Mouse (Mus musculus): Measurements from ENCODE around the gene Tmem219.

The Tmem219 gene

DNA sequence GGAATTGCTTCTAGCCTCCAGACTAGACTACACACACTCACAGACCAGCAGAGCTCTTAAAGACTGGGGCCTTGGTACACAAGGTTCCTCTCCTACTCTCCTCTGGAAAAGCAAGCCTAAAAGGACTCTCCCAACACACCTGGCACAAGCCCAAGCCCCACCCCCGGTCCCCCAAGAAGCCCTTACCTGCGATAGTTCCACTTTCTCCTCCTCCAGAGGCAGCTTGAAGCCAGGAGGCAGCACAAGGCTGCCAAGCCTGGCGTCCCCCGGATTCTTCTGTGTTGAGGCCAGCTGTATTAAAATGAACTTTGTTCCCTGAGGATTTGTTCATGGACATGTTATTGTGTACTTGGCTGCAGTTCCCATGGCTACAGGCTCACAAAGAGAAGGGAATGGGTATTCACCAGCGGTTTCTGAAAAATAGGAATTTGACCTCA, at the start of gene Tmem219:
TSS of gene Tmem219 (minus strand) at position 294 of the 437 bp plus-strand sequence.
- no peaks in the 10 kb centered on the region for H3K9me3 ChIP-seq (ENCODE audit: low read length)
- H3K27me3 ChIP-seq (ENCODE audit: insufficient read depth, low read length) = peaks cover 4% of the 10 kb centered on the region
- H3K4me3 ChIP-seq (replicated peaks; ENCODE audit: low read length) = no peak within 1 kb of the TSS
- no peaks in the 10 kb centered on the region for H3K36me3 ChIP-seq (ENCODE audit: insufficient read depth, low read length)
- no peak for TF ChIP-seq POU5F1 (IDR thresholded peaks at IDR 0.05; ENCODE audit: borderline replicate concordance, low read length)
- TF ChIP-seq CTCF (conservative IDR thresholded peaks at IDR 0.05; ENCODE audit: low read length) = no peak
- no peak for TF ChIP-seq NANOG (IDR thresholded peaks at IDR 0.05; ENCODE audit: borderline replicate concordance, low read length)
- peaks cover 5% of the 10 kb centered on the region for H3K4me1 ChIP-seq (replicated peaks; ENCODE audit: low read depth, low read length)

DNA sequence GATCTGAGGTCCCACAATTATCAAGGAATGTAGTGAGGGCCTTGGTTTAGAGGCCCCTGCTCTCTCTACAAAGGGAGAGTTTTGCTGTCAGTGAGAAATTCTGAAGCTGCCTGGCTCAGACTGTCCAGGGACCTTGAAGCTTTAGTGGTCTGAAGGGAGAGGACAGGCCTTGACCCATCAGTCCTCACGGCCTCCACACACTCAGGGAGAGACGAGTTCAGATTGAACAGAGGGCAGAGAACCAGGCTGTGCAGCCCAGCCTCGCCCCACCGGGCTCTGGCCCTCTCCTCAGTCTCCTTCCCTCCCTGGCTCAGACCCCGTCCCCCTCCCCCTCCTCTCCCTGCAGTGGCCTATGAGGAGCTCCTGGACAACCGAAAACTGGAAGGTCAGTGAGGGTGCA, 44.6 kb upstream of the Tmem219 start:
- Histone ChIP-seq H3K27me3 (ENCODE audit: insufficient read depth, low read length) (peaks cover 11% of the 10 kb centered on the region), H3K36me3 (ENCODE audit: insufficient read depth, low read length) (no peaks in the 10 kb centered on the region), H3K4me1 (replicated peaks; ENCODE audit: low read depth, low read length) (peaks cover 29% of the 10 kb centered on the region), H3K9me3 (ENCODE audit: low read length) (no peaks in the 10 kb centered on the region), H3K4me3 (replicated peaks; ENCODE audit: low read length) (no peak overlapping the region)
- no peak for TF ChIP-seq CTCF (conservative IDR thresholded peaks at IDR 0.05; ENCODE audit: low read length)
- TF ChIP-seq POU5F1 (IDR thresholded peaks at IDR 0.05; ENCODE audit: borderline replicate concordance, low read length) = no peak
- TF ChIP-seq NANOG (IDR thresholded peaks at IDR 0.05; ENCODE audit: borderline replicate concordance, low read length) = no peak

DNA sequence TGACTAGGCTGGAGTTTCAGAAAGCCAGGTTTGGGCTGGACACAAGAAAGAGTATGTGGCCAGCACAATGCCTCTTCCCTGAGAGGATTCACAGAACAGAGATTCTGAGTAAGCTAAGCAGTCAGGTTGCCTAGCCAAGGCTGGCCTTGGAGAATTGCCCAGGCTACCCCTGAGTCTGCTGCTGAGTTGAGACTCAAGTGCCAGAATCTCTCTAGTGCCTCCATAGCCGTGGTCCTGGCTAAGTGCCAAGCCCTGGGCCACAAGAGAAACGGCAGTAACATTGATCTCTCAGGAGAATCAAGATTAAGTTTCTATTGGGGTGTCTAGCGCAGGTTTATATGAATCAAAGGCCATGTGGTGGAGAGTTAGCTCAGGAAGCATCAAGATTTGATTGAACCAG, 42.9 kb upstream of the Tmem219 start:
- no peak for TF ChIP-seq CTCF (conservative IDR thresholded peaks at IDR 0.05; ENCODE audit: low read length)
- no peak for TF ChIP-seq NANOG (IDR thresholded peaks at IDR 0.05; ENCODE audit: borderline replicate concordance, low read length)
- no peak for TF ChIP-seq POU5F1 (IDR thresholded peaks at IDR 0.05; ENCODE audit: borderline replicate concordance, low read length)
- H3K4me3 ChIP-seq (replicated peaks; ENCODE audit: low read length) = no peak overlapping the region

DNA sequence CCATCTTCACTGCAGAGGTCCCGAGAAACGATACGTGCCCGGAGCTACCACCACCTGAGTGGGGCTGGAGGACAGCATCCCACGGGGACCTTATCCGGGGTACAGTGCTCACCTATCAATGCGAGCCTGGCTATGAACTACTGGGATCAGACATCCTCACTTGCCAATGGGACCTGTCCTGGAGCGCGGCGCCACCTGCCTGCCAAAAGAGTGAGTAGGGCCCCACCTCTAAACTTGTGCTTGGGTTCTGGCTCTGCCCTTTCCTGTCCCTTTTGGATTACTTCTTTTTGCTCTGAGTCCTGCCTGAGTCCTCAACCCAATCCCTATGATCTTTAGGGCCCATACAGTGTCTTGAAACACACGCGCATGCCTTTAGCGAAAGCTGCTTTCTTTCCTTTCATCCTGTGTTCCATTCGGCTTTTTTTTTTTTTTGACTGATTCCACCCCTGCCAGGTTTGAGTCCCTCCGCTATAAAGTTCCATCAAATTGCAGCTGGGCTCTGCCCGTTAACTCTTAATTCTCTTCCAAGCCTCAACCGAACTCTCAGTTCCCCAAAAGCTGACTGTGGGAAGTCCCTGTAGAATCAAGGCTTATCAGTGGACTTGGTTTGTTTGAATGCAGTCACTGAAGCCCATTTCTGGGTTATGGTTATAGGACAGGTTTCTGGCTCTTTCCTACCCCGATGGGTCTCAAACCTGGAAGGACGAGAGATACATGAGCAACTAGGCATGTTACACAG, 41.0 kb upstream of the Tmem219 start:
- peaks cover 33% of the 10 kb centered on the region for H3K4me1 ChIP-seq (replicated peaks; ENCODE audit: low read depth, low read length)
- H3K4me3 ChIP-seq (replicated peaks; ENCODE audit: low read length) = peak overlapping the region; percentile 73
- TF ChIP-seq CTCF (conservative IDR thresholded peaks at IDR 0.05; ENCODE audit: low read length) (peak; percentile 19; the same call in 1 of the 2 replicates), POU5F1 (IDR thresholded peaks at IDR 0.05; ENCODE audit: borderline replicate concordance, low read length) (no peak), NANOG (IDR thresholded peaks at IDR 0.05; ENCODE audit: borderline replicate concordance, low read length) (no peak)
- H3K9me3 ChIP-seq (ENCODE audit: low read length) = no peaks in the 10 kb centered on the region
- H3K27me3 ChIP-seq (ENCODE audit: insufficient read depth, low read length) = peaks cover 23% of the 10 kb centered on the region
- no peaks in the 10 kb centered on the region for H3K36me3 ChIP-seq (ENCODE audit: insufficient read depth, low read length)

More for the DNA sequence above, 42.9 kb upstream of the Tmem219 start:
- Histone ChIP-seq H3K9me3 (ENCODE audit: low read length) (no peaks in the 10 kb centered on the region), H3K4me1 (replicated peaks; ENCODE audit: low read depth, low read length) (peaks cover 29% of the 10 kb centered on the region), H3K36me3 (ENCODE audit: insufficient read depth, low read length) (no peaks in the 10 kb centered on the region), H3K27me3 (ENCODE audit: insufficient read depth, low read length) (peaks cover 21% of the 10 kb centered on the region)

DNA sequence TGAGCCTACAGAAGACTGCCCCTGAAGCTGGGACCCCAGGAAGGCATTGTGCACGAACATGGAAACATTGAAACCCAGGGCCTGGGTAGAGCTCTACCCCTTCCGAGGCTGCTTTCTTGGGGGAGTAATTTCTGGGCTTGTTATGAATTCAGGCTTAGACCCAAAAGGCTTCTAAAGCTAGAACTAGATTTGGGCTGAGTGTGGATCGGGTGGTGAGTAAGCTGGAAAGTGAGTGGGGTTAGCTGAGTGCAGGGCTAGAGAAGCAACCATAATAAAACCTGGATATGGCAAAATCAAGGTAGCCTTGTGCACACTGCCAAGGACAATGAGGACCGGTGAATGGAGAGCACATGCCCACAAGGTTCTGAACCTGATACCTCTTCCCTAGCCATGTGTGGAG, 39.2 kb upstream of the Tmem219 start:
- H3K27me3 ChIP-seq (ENCODE audit: insufficient read depth, low read length) = peaks cover 37% of the 10 kb centered on the region
- TF ChIP-seq CTCF (conservative IDR thresholded peaks at IDR 0.05; ENCODE audit: low read length) (no peak), POU5F1 (IDR thresholded peaks at IDR 0.05; ENCODE audit: borderline replicate concordance, low read length) (no peak), NANOG (IDR thresholded peaks at IDR 0.05; ENCODE audit: borderline replicate concordance, low read length) (no peak)
- no peak overlapping the region for H3K4me3 ChIP-seq (replicated peaks; ENCODE audit: low read length)
- peaks cover 29% of the 10 kb centered on the region for H3K4me1 ChIP-seq (replicated peaks; ENCODE audit: low read depth, low read length)
- H3K36me3 ChIP-seq (ENCODE audit: insufficient read depth, low read length) = no peaks in the 10 kb centered on the region
- no peaks in the 10 kb centered on the region for H3K9me3 ChIP-seq (ENCODE audit: low read length)

DNA sequence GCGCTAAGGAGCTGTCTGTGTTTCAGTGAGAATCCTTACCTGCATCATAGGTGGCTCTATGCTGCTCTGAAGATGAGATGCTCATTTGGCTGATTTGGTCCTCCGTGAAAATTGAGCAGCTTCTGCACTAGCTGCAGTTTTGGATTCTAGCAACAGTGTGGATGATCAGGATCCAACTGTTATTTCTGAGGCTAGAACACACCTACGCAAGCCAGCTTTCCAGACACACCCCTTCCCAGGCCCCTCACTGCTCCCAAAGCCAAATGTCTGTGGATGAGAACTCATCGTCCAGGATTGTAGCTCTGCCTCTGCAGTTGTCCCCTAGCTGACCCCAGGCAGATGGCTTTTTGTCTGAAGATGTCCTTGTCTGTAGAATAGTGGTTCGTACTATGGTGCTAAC, 38.4 kb upstream of the Tmem219 start:
- Histone ChIP-seq H3K27me3 (ENCODE audit: insufficient read depth, low read length) (peaks cover 37% of the 10 kb centered on the region), H3K9me3 (ENCODE audit: low read length) (no peaks in the 10 kb centered on the region), H3K4me1 (replicated peaks; ENCODE audit: low read depth, low read length) (peaks cover 23% of the 10 kb centered on the region), H3K36me3 (ENCODE audit: insufficient read depth, low read length) (no peaks in the 10 kb centered on the region), H3K4me3 (replicated peaks; ENCODE audit: low read length) (no peak overlapping the region)
- TF ChIP-seq NANOG (IDR thresholded peaks at IDR 0.05; ENCODE audit: borderline replicate concordance, low read length) = no peak
- TF ChIP-seq POU5F1 (IDR thresholded peaks at IDR 0.05; ENCODE audit: borderline replicate concordance, low read length) = no peak
- TF ChIP-seq CTCF (conservative IDR thresholded peaks at IDR 0.05; ENCODE audit: low read length) = no peak

DNA sequence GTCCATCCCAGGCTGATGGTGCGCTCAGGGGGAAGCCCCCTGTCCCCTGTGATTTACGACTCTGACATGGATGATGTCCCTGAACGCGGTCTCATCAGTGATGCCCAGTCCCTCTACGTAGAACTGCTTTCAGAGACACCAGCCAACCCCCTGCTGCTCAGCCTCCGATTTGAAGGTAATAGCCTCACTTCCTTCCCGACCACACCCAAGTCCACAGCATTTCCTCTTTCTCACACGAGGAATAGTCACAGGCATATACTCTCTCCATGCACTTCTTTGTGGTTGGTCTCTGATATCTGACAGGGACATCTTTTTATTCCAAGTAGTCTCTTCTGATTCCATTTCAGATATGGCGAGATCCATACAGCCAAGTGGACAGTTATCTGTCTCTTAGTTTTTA, 37.1 kb upstream of the Tmem219 start:
- TF ChIP-seq CTCF (conservative IDR thresholded peaks at IDR 0.05; ENCODE audit: low read length) (no peak), NANOG (IDR thresholded peaks at IDR 0.05; ENCODE audit: borderline replicate concordance, low read length) (no peak), POU5F1 (IDR thresholded peaks at IDR 0.05; ENCODE audit: borderline replicate concordance, low read length) (no peak)
- H3K9me3 ChIP-seq (ENCODE audit: low read length) = no peaks in the 10 kb centered on the region
- peaks cover 44% of the 10 kb centered on the region for H3K27me3 ChIP-seq (ENCODE audit: insufficient read depth, low read length)
- peaks cover 23% of the 10 kb centered on the region for H3K4me1 ChIP-seq (replicated peaks; ENCODE audit: low read depth, low read length)
- H3K4me3 ChIP-seq (replicated peaks; ENCODE audit: low read length) = no peak overlapping the region
- no peaks in the 10 kb centered on the region for H3K36me3 ChIP-seq (ENCODE audit: insufficient read depth, low read length)

DNA sequence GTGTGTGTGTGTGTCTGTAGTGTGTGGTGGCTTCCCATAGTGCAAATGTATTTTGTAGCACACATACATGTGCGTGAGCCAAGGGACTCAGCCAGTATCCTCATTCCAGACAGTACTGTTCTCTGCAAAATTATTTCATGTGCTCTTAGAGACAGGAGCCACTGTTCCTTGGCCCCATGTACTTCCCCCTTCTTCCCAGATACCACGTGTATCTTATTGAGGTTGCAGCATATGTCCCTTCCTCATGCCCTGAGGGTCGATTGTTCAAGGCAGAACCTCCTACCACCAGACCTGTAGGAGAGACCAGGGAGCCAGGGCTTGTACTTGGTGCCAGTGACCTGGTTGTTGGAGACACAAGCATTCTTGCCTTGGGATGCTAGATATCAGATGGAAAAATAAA, 32.4 kb upstream of the Tmem219 start:
- H3K4me1 ChIP-seq (replicated peaks; ENCODE audit: low read depth, low read length) = peaks cover 23% of the 10 kb centered on the region
- no peaks in the 10 kb centered on the region for H3K36me3 ChIP-seq (ENCODE audit: insufficient read depth, low read length)
- no peak for TF ChIP-seq NANOG (IDR thresholded peaks at IDR 0.05; ENCODE audit: borderline replicate concordance, low read length)
- no peak for TF ChIP-seq CTCF (conservative IDR thresholded peaks at IDR 0.05; ENCODE audit: low read length)
- no peak for TF ChIP-seq POU5F1 (IDR thresholded peaks at IDR 0.05; ENCODE audit: borderline replicate concordance, low read length)
- peaks cover 53% of the 10 kb centered on the region for H3K27me3 ChIP-seq (ENCODE audit: insufficient read depth, low read length)
- H3K4me3 ChIP-seq (replicated peaks; ENCODE audit: low read length) = no peak overlapping the region
- no peaks in the 10 kb centered on the region for H3K9me3 ChIP-seq (ENCODE audit: low read length)

Data from E14TG2a.4 (cell line).